Mouse (Mus musculus) erythroblast, embryonic 14.5 days (primary cell): ENCODE data around the gene Pdp2.

Experiments used
- GATA1 ChIP-seq: IDR thresholded peaks from 2 replicates; pipeline ENCODE4 v1.6.1; 2012; ENCODE audit warnings: low read length, inconsistent platforms, mixed read lengths
- TAL1 ChIP-seq: IDR thresholded peaks from 3 replicates; pipeline ENCODE4 v1.6.1; 2012; ENCODE audit warnings: low read length, inconsistent platforms, mixed read lengths

DNA sequence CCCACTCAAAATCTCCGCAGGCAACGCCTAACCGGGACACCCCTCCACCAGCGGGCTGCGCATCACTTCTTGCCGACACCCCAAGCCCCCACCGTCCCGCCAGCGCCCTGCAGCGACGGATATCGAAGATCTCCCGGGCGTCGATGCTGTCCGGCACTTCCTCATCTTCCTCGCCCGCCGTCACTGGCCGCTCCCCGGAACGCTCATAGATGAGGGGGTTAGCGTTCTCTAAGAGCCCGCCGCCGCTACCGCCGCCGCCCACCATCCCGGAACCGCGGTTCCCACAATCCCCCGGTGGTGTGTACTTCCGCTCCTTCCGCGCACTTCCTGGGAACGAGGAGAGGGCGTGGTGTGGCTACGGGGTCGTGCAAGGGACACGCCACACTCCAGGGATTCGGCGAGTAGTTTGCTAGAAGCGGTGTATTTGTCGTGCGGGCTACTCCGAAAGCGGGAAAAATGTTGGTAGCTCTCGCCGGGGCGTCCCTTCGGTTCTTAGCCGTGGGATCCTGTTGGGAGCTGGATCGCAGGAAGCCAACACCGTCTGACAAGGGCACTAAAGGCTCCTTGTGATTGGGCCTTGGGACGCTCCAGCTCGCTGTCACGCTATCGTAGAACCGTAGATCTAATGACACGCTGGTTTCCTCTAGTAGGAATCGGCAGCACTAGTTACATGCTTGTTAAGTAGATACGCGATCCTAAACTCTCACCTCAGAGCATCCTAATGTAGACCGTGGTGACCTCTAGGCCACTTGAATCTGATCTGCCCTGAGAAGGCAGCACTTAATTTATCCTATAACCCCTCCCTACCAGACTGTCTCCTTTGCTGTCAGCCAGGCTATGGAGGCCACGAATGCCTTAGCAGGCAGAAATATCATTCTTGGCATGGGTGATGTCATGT is 50.4 kb downstream of the Pdp2 start, which contains the start of gene Ciao2b:
- TF ChIP-seq GATA1 = no peak
- TF ChIP-seq TAL1 = no peak
